Comparison of ENCODE assay signal across 24 mouse cellular contexts in genomic region chr13:99545201-99545600, GRCm38 (mm10). TPM values are rescaled to one million over a fixed set of nuclear protein-coding genes. Genes with fewer than 3 reads are reported as not detected.
A peak's percentile ranks its signal among the peaks of the same experiment; 100 is the strongest.
DNase-seq lines count a peak whose midpoint lies in the region; ATAC-seq and TF ChIP-seq lines count a peak whose summit lies in the region.
"Had no signal": no experiment of that assay in that cellular context is flagged by ENCODE, and none has a peak within 500 bp of the region (broad histone marks: within the 10 kb centered on the region; RNA-seq: fewer than 3 reads in every experiment).

No protein-coding gene starts in this region.

- no peaks in the 10 kb centered on the region for H3K4me1 ChIP-seq in kidney, adult 2 months (ENCODE audit: control insufficient read depth, insufficient read depth, low read length)
- H3K4me1 ChIP-seq in kidney, embryonic 15.5 days: peaks cover 6% of the 10 kb centered on the region

- no peak for ATAC-seq in kidney, embryonic 15.5 days (replicated peaks; ENCODE audit: low FRiP score)
- ATAC-seq: forebrain, embryonic 15.5 days; hindbrain, embryonic 16.5 days; intestine, embryonic 15.5 days; Patski had no signal

- H3K27ac ChIP-seq in kidney, adult 2 months (ENCODE audit: insufficient read depth, low read depth, low read length): no peak overlapping the region
- no peak overlapping the region for H3K27ac ChIP-seq in kidney, embryonic 15.5 days
- H3K27ac ChIP-seq: forebrain, embryonic 15.5 days; heart, adult 2 months; heart, embryonic 13.5 days; hindbrain, embryonic 12.5 days; intestine, embryonic 15.5 days had no signal

- no peak overlapping the region for H3K4me2 ChIP-seq in kidney, embryonic 15.5 days
- H3K4me2 ChIP-seq: forebrain, embryonic 15.5 days; heart, embryonic 13.5 days; hindbrain, embryonic 12.5 days; intestine, embryonic 15.5 days had no signal

- no peak for TF ChIP-seq POLR2A in kidney, adult 2 months (IDR thresholded peaks at IDR 0.05; ENCODE audit: low read depth, low read length)

- WGBS in kidney, adult 2 months: 50% methylated on average over 6 of the region's 6 CpGs
- 65% methylated on average over 6 of the region's 6 CpGs for WGBS in kidney, embryonic 15.5 days

- H3K27me3 ChIP-seq in kidney, adult 2 months (replicated peaks; ENCODE audit: control insufficient read depth, insufficient read depth, low read length): no peaks in the 10 kb centered on the region
- no peaks in the 10 kb centered on the region for H3K27me3 ChIP-seq in kidney, embryonic 15.5 days
- H3K27me3 ChIP-seq: CH12.LX; forebrain, embryonic 15.5 days; heart, embryonic 13.5 days; hindbrain, embryonic 12.5 days; intestine, embryonic 15.5 days had no signal

- H3K9me3 ChIP-seq in kidney, embryonic 15.5 days (replicated peaks): no peaks in the 10 kb centered on the region
- H3K9me3 ChIP-seq: forebrain, embryonic 15.5 days; heart, embryonic 13.5 days; hindbrain, embryonic 12.5 days; intestine, embryonic 15.5 days had no signal

- no peak overlapping the region for H3K9ac ChIP-seq in kidney, embryonic 15.5 days
- H3K9ac ChIP-seq: forebrain, embryonic 15.5 days; heart, embryonic 13.5 days; hindbrain, embryonic 12.5 days; intestine, embryonic 15.5 days had no signal

- peak; percentile 85 for DNase-seq in heart, adult 11 months
- DNase-seq in heart, adult 9 months (ENCODE audit: low spot score in 2 of 2): no peak
- peak; percentile 18 for DNase-seq in kidney, adult 2 months
- peak; percentile 19 for DNase-seq in kidney, postnatal 14 days
- no peak for DNase-seq in kidney, adult 11 months
- DNase-seq: adrenal gland, postnatal 10 days; adrenal gland, postnatal 36 days; B cell, adult 2 months; cerebellum, adult 18-20 months; cerebellum, adult 9-10 months; cerebellum, postnatal 14 days; gastrocnemius, postnatal 25 days; heart, adult 2 months; heart, postnatal 14 days; heart, postnatal 4 days had no signal

- H3K4me3 ChIP-seq in kidney, adult 2 months (ENCODE audit: insufficient read depth, low read depth, low read length): no peak overlapping the region
- no peak overlapping the region for H3K4me3 ChIP-seq in kidney, embryonic 15.5 days (replicated peaks)
- H3K4me3 ChIP-seq: forebrain, embryonic 15.5 days; heart, adult 2 months; heart, embryonic 13.5 days; hindbrain, embryonic 12.5 days; intestine, embryonic 15.5 days had no signal

- no peak for TF ChIP-seq CTCF in kidney, adult 2 months (conservative IDR thresholded peaks at IDR 0.05; ENCODE audit: insufficient read depth, insufficient read length, low read depth, low read length)

- H3K36me3 ChIP-seq in kidney, adult 2 months (ENCODE audit: control insufficient read depth, insufficient read depth, low read length): no peaks in the 10 kb centered on the region
- no peaks in the 10 kb centered on the region for H3K36me3 ChIP-seq in kidney, embryonic 15.5 days
- H3K36me3 ChIP-seq: forebrain, embryonic 15.5 days; G1E; heart, embryonic 13.5 days; hindbrain, embryonic 12.5 days; intestine, embryonic 15.5 days had no signal

RNA-seq across cellular contexts. Expression of gene Map1b, which starts 28.9 kb away (rescaled TPM):
- polyA plus RNA-seq in kidney, adult 2 months (2012; rRNA removed): 0.98 and 1.3 TPM in 2 replicates
- 52.1 and 76.4 TPM in 2 replicates for polyA plus RNA-seq in kidney, embryonic 15.5 days (2015; fragmentation: Nextera tagmentation; extraction: Ambion mirVana)
- polyA plus RNA-seq: G1E had no signal

Comparison
In these comparisons a context has a peak if more than half of its experiments do, and no peak if none do; other contexts are left out.
1. DNase-seq: peak in heart, adult 11 months (single experiment), kidney, adult 2 months (single experiment) and kidney, postnatal 14 days (single experiment); none in heart, adult 9 months (0 of 2) and kidney, adult 11 months (single experiment).
2. RNA of gene Map1b, which starts 28.9 kb away (polyA plus RNA-seq): 52.1 to 76.4 TPM in kidney, embryonic 15.5 days; 0.98 to 1.3 TPM in kidney, adult 2 months; every median in the first group is over 10 times any median in the second.